Mouse (Mus musculus): ENCODE data around the gene Kif13a.
A peak's percentile ranks its signal among the peaks of the same experiment; 100 is the strongest.

DNA sequence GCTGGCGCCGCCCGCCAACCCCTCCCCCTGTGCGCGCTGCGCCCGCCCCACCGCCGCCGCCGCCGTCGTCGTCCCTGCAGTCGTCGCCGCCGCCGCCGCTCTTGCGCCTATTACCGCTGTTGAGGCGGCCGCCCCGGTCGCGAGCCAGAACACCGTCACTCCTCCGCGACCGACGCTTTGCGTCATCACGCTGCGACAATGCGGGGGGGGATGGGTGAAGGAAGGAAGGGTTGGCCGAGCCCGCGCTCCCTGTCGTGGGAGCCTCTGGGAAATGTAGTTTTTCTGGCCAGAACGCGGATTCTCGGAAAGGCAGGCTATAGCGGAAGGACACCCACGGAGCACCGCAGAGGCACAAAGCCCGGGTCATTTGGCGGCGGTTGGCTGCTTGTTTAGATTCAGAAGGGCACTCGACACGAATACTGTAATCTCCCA lies 201.8 kb downstream of the Kif13a start, which contains the start of gene Nup153:
- TF ChIP-seq CTCF (IDR thresholded peaks at IDR 0.05; ENCODE audit: insufficient read depth, low read length): no peak
- TF ChIP-seq POLR2A (IDR thresholded peaks at IDR 0.05; ENCODE audit: borderline replicate concordance, extremely low read depth, low read depth, low read length): peak; percentile 89

All from lung, adult 2 months (tissue).